Mouse (Mus musculus) G1E (cell line): ENCODE data around the gene Zfpm1.

ENCODE experiments used
- CTCF ChIP-seq: IDR thresholded peaks from 2 replicates; pipeline ENCODE4 v1.5.1; 2012; ENCODE audit warnings: low read depth, low read length, inconsistent platforms, mixed read lengths
- GATA1 ChIP-seq: IDR thresholded peaks from 2 replicates; pipeline ENCODE4 v1.6.1; 2012; ENCODE audit warnings: borderline replicate concordance, low read length, inconsistent platforms, mixed read lengths
- GATA2 ChIP-seq: IDR thresholded peaks from 2 replicates; pipeline ENCODE4 v1.6.1; 2012; ENCODE audit warnings: low read depth, low read length, inconsistent platforms, borderline replicate concordance
- POLR2AphosphoS5 ChIP-seq: IDR thresholded peaks from 2 replicates; pipeline ENCODE4 v1.6.1; 2012; ENCODE audit warnings: low read depth, low read length, inconsistent platforms; ENCODE audit not compliant: insufficient replicate concordance

- no peak for TF ChIP-seq GATA1
- TF ChIP-seq CTCF: no peak
- TF ChIP-seq GATA2: no peak
- no peak for TF ChIP-seq POLR2AphosphoS5
These were observed 49.2 kb downstream of the Zfpm1 start for GRCm38 (mm10) chr8:122331134-122331523.
